Mouse (Mus musculus): ENCODE results near the gene Ccdc61. TPM values are rescaled to one million over a fixed set of nuclear protein-coding genes. Genes with fewer than 3 reads are reported as not detected.

The Ccdc61 gene
- polyA plus RNA-seq, 1 experiment from 2014 or later = 30.8 TPM

Other genes with a start within 250 kb of the Ccdc61 start
- not detected in 2 replicates for gene Psg20, start 224.2 kb downstream of the Ccdc61 start, polyA plus RNA-seq (2015; fragmentation: Nextera tagmentation; extraction: Ambion mirVana)
- not detected in 2 replicates for gene Psg22, start 192.3 kb downstream of the Ccdc61 start, polyA plus RNA-seq (2015; fragmentation: Nextera tagmentation; extraction: Ambion mirVana)
- not detected in 2 replicates for gene Psg19, start 111.9 kb downstream of the Ccdc61 start, polyA plus RNA-seq (2015; fragmentation: Nextera tagmentation; extraction: Ambion mirVana)
- not detected in 2 replicates for gene Psg17, start 88.8 kb downstream of the Ccdc61 start, polyA plus RNA-seq (2015; fragmentation: Nextera tagmentation; extraction: Ambion mirVana)
- 1.4 and 1.6 TPM in 2 replicates for gene Mill2, start 70.4 kb downstream of the Ccdc61 start, polyA plus RNA-seq (2015; fragmentation: Nextera tagmentation; extraction: Ambion mirVana)
- 1.8 TPM in 2 replicates for gene Pglyrp1, start 39.1 kb downstream of the Ccdc61 start, polyA plus RNA-seq (2015; fragmentation: Nextera tagmentation; extraction: Ambion mirVana)
- gene Nova2, start 15.5 kb upstream of the Ccdc61 start, polyA plus RNA-seq (2015; fragmentation: Nextera tagmentation; extraction: Ambion mirVana) = 0.67 and 0.77 TPM in 2 replicates
- gene Nanos2, start 77.0 kb upstream of the Ccdc61 start, polyA plus RNA-seq (2015; fragmentation: Nextera tagmentation; extraction: Ambion mirVana) = not detected in 2 replicates
- 3.3 and 4.0 TPM in 2 replicates for gene Mypop, start 80.8 kb upstream of the Ccdc61 start, polyA plus RNA-seq (2015; fragmentation: Nextera tagmentation; extraction: Ambion mirVana)
- gene Irf2bp1, start 93.6 kb upstream of the Ccdc61 start, polyA plus RNA-seq (2015; fragmentation: Nextera tagmentation; extraction: Ambion mirVana) = 21.4 and 23.5 TPM in 2 replicates
- gene Foxa3, start 113.1 kb upstream of the Ccdc61 start, polyA plus RNA-seq (2015; fragmentation: Nextera tagmentation; extraction: Ambion mirVana) = 0.35 and 0.75 TPM in 2 replicates
- gene Sympk, start 114.0 kb upstream of the Ccdc61 start, polyA plus RNA-seq (2015; fragmentation: Nextera tagmentation; extraction: Ambion mirVana) = 34.0 and 35.6 TPM in 2 replicates
- not detected in 2 replicates for gene Rsph6a, start 144.3 kb upstream of the Ccdc61 start, polyA plus RNA-seq (2015; fragmentation: Nextera tagmentation; extraction: Ambion mirVana)
- gene Dmwd, start 165.8 kb upstream of the Ccdc61 start, polyA plus RNA-seq (2015; fragmentation: Nextera tagmentation; extraction: Ambion mirVana) = 15.5 and 16.8 TPM in 2 replicates
- gene Dmpk, start 173.4 kb upstream of the Ccdc61 start, polyA plus RNA-seq (2015; fragmentation: Nextera tagmentation; extraction: Ambion mirVana) = 17.2 and 27.5 TPM in 2 replicates
- gene Six5, start 184.2 kb upstream of the Ccdc61 start, polyA plus RNA-seq (2015; fragmentation: Nextera tagmentation; extraction: Ambion mirVana) = 9.5 and 10.5 TPM in 2 replicates
- 3.2 and 4.3 TPM in 2 replicates for gene Gm4969, start 208.0 kb upstream of the Ccdc61 start, polyA plus RNA-seq (2015; fragmentation: Nextera tagmentation; extraction: Ambion mirVana)
- 18.4 and 20.3 TPM in 2 replicates for gene Fbxo46, start 209.4 kb upstream of the Ccdc61 start, polyA plus RNA-seq (2015; fragmentation: Nextera tagmentation; extraction: Ambion mirVana)
- gene Qpctl, start 238.9 kb upstream of the Ccdc61 start, polyA plus RNA-seq (2015; fragmentation: Nextera tagmentation; extraction: Ambion mirVana) = 15.1 and 16.1 TPM in 2 replicates
- 137 and 141 TPM in 2 replicates for gene Snrpd2, start 239.3 kb upstream of the Ccdc61 start, polyA plus RNA-seq (2015; fragmentation: Nextera tagmentation; extraction: Ambion mirVana)